Mouse (Mus musculus): Measurements from ENCODE around the gene Magi2.
"Not testable (repeated sequence)": the region's sequence is repeated elsewhere in the genome, so short reads cannot be mapped to it uniquely, and the experiment has no call there.

The Magi2 gene

DNA sequence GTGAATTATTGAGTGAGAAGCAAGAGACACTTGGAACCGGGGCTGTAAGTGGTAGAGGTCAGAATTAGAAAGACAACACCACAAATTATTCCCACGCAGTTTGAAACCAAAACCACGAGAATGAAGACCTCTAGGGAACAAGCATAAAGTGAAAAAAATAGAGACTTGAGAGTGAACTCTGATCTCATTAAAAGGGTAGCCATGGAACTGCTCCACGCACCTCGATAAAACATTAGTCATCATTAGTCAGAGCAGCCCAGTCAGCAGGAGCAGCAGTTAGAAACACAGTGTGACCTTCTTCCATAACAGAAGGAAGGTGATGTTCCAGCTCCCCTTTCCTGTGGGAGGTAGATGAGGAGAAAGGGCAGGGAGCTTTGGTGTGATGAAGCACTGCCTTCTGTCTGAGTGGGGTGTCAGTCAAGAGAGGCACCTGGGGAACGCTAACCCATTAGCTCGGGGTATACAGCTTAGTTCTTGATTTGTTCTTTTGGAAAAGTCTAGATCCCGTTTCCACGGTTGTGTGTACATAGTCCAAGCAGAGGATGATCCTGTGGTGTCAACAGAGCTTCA lies 1272.3 kb downstream of the Magi2 start:
- DNase-seq (ENCODE audit: low read depth, low spot score): no peak

- DNase-seq (ENCODE audit: low read depth, low spot score): no peak
Measured at GRCm38 (mm10) chr5:20508609-20509008, 1281.8 kb downstream of the Magi2 start.

- DNase-seq (ENCODE audit: low read depth, low spot score): no peak
Measured at GRCm38 (mm10) chr5:20509606-20510005, 1282.8 kb downstream of the Magi2 start.

- DNase-seq (ENCODE audit: low read depth, low spot score): no peak
Measured at GRCm38 (mm10) chr5:20512377-20513126, 1285.7 kb downstream of the Magi2 start.

DNA sequence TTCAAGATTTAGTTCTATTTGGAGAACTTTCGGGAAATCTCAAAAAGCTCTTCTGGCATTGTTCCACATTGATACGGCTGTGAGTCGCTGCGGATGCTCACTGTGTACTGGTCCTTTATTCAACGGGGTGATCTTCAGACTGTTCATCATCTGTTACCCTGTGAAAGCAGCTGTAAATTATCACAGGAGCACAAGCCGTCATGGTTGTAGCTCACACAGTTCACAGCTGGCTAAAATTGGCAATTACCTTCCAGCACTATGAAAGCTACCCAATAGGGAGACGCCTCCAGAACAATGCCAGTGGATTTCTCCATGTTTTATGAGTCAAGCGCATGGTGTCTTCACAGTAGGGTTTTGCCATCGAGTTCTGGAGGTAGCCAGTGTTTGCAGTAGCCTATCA lies 1294.8 kb downstream of the Magi2 start:
- DNase-seq (ENCODE audit: low read depth, low spot score): no peak

- no peak for DNase-seq (ENCODE audit: low read depth, low spot score)
Measured at GRCm38 (mm10) chr5:20522047-20522446, 1295.2 kb downstream of the Magi2 start.

- no peak for DNase-seq (ENCODE audit: low read depth, low spot score)
Measured at GRCm38 (mm10) chr5:20523776-20524175, 1296.9 kb downstream of the Magi2 start.

DNA sequence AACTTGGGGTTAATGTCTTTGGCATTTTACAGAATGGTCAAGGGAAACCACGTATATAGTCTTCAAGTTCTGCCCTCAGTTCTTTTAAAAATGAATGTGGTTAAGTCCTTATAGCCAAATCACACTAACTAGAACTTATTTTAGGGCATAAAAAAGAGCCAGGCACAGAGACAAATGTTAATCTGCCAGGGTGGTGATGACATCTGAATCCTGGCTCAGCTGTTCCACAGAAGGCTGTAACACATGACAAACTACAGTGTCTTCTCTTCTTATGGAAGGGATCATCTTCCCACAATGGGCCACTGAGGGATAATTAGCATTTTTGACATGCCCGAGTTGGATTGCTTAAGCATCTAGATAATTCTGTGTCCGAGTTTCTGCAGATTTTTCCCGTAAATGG lies 1299.8 kb downstream of the Magi2 start:
- not testable (repeated sequence) for DNase-seq (ENCODE audit: low read depth, low spot score)

- DNase-seq (ENCODE audit: low read depth, low spot score): no peak
Measured at GRCm38 (mm10) chr5:20536544-20536943, 1309.7 kb downstream of the Magi2 start.

GRCm38 (mm10) chr5:20537369-20538022 lies 1310.7 kb downstream of the Magi2 start:
- DNase-seq (ENCODE audit: low read depth, low spot score): no peak

DNA sequence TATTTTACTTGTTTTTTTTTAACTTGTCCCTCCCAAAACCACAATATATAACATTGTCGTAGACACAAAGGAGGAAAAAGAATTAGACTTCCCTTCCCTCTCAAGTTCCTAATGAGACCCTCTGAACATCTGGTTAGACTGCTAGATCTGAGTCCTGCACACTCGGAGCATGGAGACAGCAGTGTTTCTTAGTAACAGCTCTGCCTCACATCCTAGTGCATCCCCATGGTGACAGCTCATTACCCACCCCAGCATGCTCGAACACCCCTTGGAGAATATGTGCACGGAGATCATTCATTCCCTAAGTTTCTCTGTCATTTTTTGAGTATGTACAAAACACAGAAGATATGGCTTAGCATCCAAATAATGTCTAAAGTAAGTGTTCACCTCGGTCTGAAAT lies 1317.5 kb downstream of the Magi2 start:
- DNase-seq (ENCODE audit: low read depth, low spot score): no peak

DNA sequence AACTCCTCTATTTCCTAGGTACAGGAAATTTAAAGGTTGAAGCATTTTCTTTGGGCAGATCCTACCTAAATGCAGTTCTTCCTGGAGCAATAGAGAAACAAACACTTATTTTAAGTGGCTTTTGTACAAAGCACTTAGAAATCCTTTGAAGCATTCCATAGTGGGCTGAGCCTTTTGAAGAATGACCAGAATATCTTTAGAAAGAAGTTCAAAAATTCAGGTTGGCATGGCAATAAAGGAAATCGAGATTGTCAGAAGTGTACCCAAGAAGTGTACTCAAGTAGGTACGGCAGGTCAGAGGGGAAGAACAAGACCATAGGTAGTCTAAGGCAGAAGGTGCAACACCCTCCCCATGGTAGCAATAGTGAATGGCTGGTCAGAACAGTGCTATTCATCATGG lies 1332.5 kb downstream of the Magi2 start:
- DNase-seq (ENCODE audit: low read depth, low spot score): no peak

DNA sequence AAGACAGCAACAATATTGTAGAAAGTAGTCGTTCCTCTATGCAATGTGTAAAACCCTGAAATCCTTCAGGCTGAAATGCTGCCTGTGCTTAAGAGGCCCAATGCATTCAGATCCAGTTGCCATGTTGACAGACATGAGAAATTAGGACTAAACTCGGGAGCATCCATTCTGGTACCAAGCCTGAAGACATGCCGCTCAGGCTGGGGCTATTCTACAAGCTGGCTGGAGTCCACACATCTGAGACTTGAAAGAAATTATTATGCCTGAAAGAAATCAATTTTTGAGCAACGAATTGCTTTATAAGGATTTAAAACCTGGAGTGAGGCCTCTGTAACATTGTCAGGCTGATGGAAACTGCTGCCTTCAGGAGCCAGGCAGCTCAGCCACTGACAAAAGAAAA lies 1333.0 kb downstream of the Magi2 start:
- no peak for DNase-seq (ENCODE audit: low read depth, low spot score)

GRCm38 (mm10) chr5:20568421-20568820 lies 1341.6 kb downstream of the Magi2 start:
- DNase-seq (ENCODE audit: low read depth, low spot score): no peak

- DNase-seq (ENCODE audit: low read depth, low spot score): no peak
Measured at GRCm38 (mm10) chr5:20568966-20569365, 1342.1 kb downstream of the Magi2 start.

DNA sequence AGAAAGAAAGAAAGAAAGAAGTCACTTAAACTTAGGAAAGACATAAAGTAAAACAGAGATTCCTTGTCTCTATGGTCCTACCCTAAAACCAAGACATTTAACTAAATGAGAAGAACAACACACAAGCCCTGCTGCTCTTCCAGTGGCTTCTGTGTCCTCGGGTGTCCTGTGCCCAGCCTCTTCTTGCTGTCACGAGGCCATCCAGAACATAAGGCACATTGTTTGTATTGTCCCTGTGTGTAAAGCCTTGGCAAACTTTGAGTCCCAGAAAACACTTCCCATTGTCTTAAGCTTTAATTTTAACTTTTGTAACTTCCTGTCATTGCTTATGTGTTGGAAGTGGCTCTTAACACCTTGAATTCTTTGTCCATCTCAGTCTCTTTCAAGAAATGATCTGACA lies 1348.0 kb downstream of the Magi2 start:
- DNase-seq (ENCODE audit: low read depth, low spot score): no peak

DNA sequence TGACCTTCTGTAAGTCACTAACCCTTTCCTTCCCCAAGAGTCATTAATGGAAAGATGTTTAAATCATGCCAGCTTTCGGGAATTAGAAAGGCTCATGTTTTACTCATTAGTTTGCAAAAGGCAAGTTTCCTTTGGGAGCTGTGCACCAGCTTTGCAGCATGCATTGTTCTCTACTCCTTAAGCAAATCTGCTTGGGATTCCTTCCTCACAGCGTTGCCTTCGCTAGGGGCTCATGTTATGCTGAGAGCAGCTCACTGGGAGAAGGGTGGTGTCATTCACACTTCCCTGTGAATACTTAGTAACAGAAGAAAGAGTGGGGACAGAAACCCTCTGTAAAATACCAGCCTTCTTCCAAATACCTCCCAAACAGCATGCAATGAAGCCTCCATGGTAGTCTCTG lies 1349.0 kb downstream of the Magi2 start:
- DNase-seq (ENCODE audit: low read depth, low spot score): no peak

GRCm38 (mm10) chr5:20576266-20576665 lies 1349.4 kb downstream of the Magi2 start:
- DNase-seq (ENCODE audit: low read depth, low spot score): no peak

DNA sequence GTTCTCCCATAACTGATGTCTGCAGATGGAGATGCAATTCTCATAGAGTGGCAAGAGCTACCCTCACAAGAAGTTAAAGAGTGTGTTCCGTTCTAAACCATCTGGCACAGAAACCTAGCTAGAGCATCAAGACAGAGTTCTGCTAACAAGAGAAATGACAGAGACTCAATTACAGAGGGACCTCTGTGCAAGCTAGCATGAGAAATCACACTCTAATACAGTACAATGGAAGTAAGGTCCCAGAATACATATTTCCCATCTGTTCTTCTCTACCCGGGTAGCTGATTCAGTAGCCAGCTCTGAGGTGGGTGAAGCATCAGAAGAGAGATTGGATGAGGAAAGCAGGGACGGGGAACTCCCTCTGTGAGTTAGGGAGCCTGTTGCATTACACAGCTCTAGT lies 1351.8 kb downstream of the Magi2 start:
- DNase-seq (ENCODE audit: low read depth, low spot score): no peak

- no peak for DNase-seq (ENCODE audit: low read depth, low spot score)
Measured at GRCm38 (mm10) chr5:20580619-20581018, 1353.8 kb downstream of the Magi2 start.

GRCm38 (mm10) chr5:20582995-20583435 lies 1356.2 kb downstream of the Magi2 start:
- no peak for DNase-seq (ENCODE audit: low read depth, low spot score)

GRCm38 (mm10) chr5:20583639-20584038 lies 1356.8 kb downstream of the Magi2 start:
- no peak for DNase-seq (ENCODE audit: low read depth, low spot score)

DNA sequence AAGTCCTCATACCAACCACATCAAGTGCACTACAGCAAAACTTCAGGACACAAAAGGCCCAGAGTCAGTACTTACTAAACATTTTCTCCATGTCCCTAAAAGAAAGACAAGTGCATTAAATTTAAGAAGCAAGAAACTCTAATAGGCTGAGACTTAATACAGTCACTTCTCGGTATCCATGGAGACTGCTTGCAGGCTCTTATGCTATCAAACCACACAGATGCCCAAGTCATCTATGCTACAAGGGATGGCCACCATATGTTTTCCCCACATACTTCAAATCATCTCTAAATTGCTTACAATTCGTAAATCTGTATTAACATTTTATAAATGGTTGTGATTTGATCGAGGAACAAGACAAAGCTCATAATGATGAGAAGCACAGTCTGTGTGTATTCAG lies 1357.9 kb downstream of the Magi2 start:
- no peak for DNase-seq (ENCODE audit: low read depth, low spot score)
